28 mouse cellular contexts compared by ENCODE assay signal in the genomic region with DNA sequence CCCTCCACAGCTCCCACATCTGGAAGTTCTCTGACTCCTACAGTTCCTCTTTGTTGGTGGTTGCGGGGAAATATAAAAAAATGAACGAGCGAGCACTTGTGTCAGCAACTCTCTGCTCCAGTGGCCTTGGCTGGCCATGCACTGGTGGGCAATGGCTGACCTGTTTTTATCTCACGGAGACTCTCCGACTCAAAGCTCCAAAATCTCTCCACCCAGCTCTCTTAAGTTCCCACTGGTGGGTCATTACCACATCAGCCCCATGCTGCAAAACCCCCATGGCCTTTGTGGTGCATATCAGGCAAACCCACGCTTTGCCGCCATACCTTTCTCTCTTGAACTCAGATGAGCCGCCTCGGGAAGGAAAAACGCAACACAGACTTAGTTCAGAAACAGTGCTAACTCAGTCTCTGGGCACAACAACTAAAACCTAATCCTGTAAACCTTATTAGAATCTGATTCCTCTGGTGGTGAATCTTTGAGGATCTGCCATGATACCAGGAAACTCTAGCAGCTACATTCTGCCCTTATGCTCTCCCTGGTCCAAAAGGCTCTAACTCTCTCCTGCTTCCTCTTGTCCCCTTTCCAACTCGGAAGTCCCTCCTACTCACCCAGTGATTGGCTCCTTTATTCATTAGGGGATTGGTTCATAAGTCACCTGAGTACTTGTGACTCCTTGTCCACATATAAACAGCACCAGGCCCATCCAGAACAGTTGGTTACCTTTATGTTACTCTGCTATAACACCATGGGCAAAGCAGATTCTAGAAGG. TPM values are rescaled to one million over a fixed set of nuclear protein-coding genes. Genes with fewer than 3 reads are reported as not detected.
DNase-seq lines count a peak whose midpoint lies in the region; ATAC-seq and TF ChIP-seq lines count a peak whose summit lies in the region.
"Had no signal": no experiment of that assay in that cellular context is flagged by ENCODE, and none has a peak within 500 bp of the region (broad histone marks: within the 10 kb centered on the region; RNA-seq: fewer than 3 reads in every experiment).

No protein-coding gene starts in this region.

- H3K27ac ChIP-seq in liver, postnatal 0 days (ENCODE audit: low read depth) = peak overlapping the region; percentile 16; the same call in 1 of the 2 replicates
- no peak overlapping the region for H3K27ac ChIP-seq in liver, embryonic 11.5 days (ENCODE audit: low read depth, low read length)
- H3K27ac ChIP-seq in layer of hippocampus, adult 2 months = no peak overlapping the region
- H3K27ac ChIP-seq in midbrain, embryonic 10.5 days (replicated peaks) = no peak overlapping the region
- H3K27ac ChIP-seq: embryonic facial prominence, embryonic 13.5 days; forebrain, embryonic 12.5 days; stomach, embryonic 15.5 days had no signal

- H3K4me2 ChIP-seq in liver, postnatal 0 days (ENCODE audit: low read depth, low read length) = no peak overlapping the region
- H3K4me2 ChIP-seq in liver, embryonic 11.5 days = no peak overlapping the region
- H3K4me2 ChIP-seq: embryonic facial prominence, embryonic 13.5 days; forebrain, embryonic 12.5 days; heart, embryonic 11.5 days; intestine, embryonic 15.5 days; neural tube, embryonic 13.5 days; stomach, embryonic 15.5 days had no signal

- no peak for DNase-seq in liver, postnatal 0 days
- no peak for DNase-seq in liver, embryonic 11.5 days (ENCODE audit: low spot score)
- DNase-seq in ZHBTc4 (ENCODE audit: low read depth, low spot score) = peak; percentile 77
- DNase-seq in gastrocnemius, postnatal 4 days (ENCODE audit: low spot score in 2 of 2) = no peak
- DNase-seq in layer of hippocampus, adult 2 months (ENCODE audit: low spot score in 2 of 2) = no peak
- DNase-seq in midbrain, embryonic 10.5 days (ENCODE audit: low spot score) = no peak
- DNase-seq: adrenal gland, postnatal 10 days; cerebellum, adult 9-11 months; gastrocnemius, postnatal 36 days; kidney, adult 9 months; kidney, postnatal 14 days; liver; midbrain, embryonic 14.5 days; retina, postnatal 1 day; thymus, adult 18-20 months had no signal

- no peaks in the 10 kb centered on the region for H3K27me3 ChIP-seq in liver, postnatal 0 days (ENCODE audit: insufficient read depth, low read length)
- H3K27me3 ChIP-seq in liver, embryonic 11.5 days (replicated peaks; ENCODE audit: control insufficient read depth, insufficient read depth, low read length) = no peaks in the 10 kb centered on the region
- no peaks in the 10 kb centered on the region for H3K27me3 ChIP-seq in midbrain, embryonic 10.5 days (ENCODE audit: low read depth, poor library complexity, severe bottlenecking)
- H3K27me3 ChIP-seq: embryonic facial prominence, embryonic 13.5 days; forebrain, embryonic 12.5 days; intestine, embryonic 15.5 days; neural tube, embryonic 13.5 days; stomach, embryonic 15.5 days had no signal

- no peaks in the 10 kb centered on the region for H3K9me3 ChIP-seq in liver, postnatal 0 days (ENCODE audit: low read length)
- no peaks in the 10 kb centered on the region for H3K9me3 ChIP-seq in liver, embryonic 11.5 days (ENCODE audit: control insufficient read depth, low read length)
- H3K9me3 ChIP-seq in midbrain, embryonic 10.5 days (replicated peaks) = no peaks in the 10 kb centered on the region
- H3K9me3 ChIP-seq: embryonic facial prominence, embryonic 13.5 days; forebrain, embryonic 12.5 days; intestine, embryonic 15.5 days; megakaryocyte, embryonic 14.5 days; neural tube, embryonic 13.5 days; stomach, embryonic 15.5 days had no signal

- H3K4me1 ChIP-seq in liver, postnatal 0 days (ENCODE audit: insufficient read depth) = peaks cover 18% of the 10 kb centered on the region
- peaks cover 16% of the 10 kb centered on the region for H3K4me1 ChIP-seq in liver, embryonic 11.5 days (replicated peaks; ENCODE audit: control insufficient read depth, insufficient read depth, low read length)
- H3K4me1 ChIP-seq in midbrain, embryonic 10.5 days = peaks cover 32% of the 10 kb centered on the region

- no peak overlapping the region for H3K4me3 ChIP-seq in liver, postnatal 0 days (ENCODE audit: low read depth, low read length)
- H3K4me3 ChIP-seq in liver, embryonic 11.5 days (ENCODE audit: low read depth, low read length) = no peak overlapping the region
- H3K4me3 ChIP-seq in layer of hippocampus, adult 2 months = no peak overlapping the region
- H3K4me3 ChIP-seq in midbrain, embryonic 10.5 days = no peak overlapping the region
- H3K4me3 ChIP-seq: embryonic facial prominence, embryonic 13.5 days; erythroblast, embryonic 14.5 days; forebrain, embryonic 12.5 days; intestine, embryonic 15.5 days; megakaryocyte, embryonic 14.5 days; neural tube, embryonic 13.5 days; stomach, embryonic 15.5 days had no signal

- H3K36me3 ChIP-seq in liver, postnatal 0 days (replicated peaks; ENCODE audit: insufficient read depth, low read length) = no peaks in the 10 kb centered on the region
- H3K36me3 ChIP-seq in liver, embryonic 11.5 days (ENCODE audit: control insufficient read depth, insufficient read depth, low read length) = no peaks in the 10 kb centered on the region
- no peaks in the 10 kb centered on the region for H3K36me3 ChIP-seq in midbrain, embryonic 10.5 days
- H3K36me3 ChIP-seq: embryonic facial prominence, embryonic 13.5 days; forebrain, embryonic 12.5 days; intestine, embryonic 15.5 days; neural tube, embryonic 13.5 days; stomach, embryonic 15.5 days had no signal

- 77% methylated on average over 11 of the region's 11 CpGs for WGBS in liver, postnatal 0 days (ENCODE audit: insufficient replicate concordance)
- WGBS in liver, embryonic 11.5 days = 83% methylated on average over 11 of the region's 11 CpGs
- WGBS in midbrain, embryonic 10.5 days = 91% methylated on average over 11 of the region's 11 CpGs

- no peak for ATAC-seq in liver, postnatal 0 days
- no peak for ATAC-seq in liver, embryonic 11.5 days (replicated peaks; ENCODE audit: low FRiP score)
- peak; percentile 53 for ATAC-seq in granulocyte monocyte progenitor cell, adult 5-6 weeks (replicated peaks; ENCODE audit: poor library complexity, severe bottlenecking)
- peak; percentile 37; the same call in 1 of the 2 replicates for ATAC-seq in megakaryocyte progenitor cell, adult 5-6 weeks (replicated peaks; ENCODE audit: poor library complexity)
- ATAC-seq: CD4-positive, CD25-positive, alpha-beta regulatory T cell, adult 4 months; hindbrain, embryonic 16.5 days; lung, postnatal 0 days had no signal

- TF ChIP-seq CTCF in liver, postnatal 0 days (IDR thresholded peaks at IDR 0.05; ENCODE audit: low read depth) = no peak
- TF ChIP-seq CTCF in layer of hippocampus, adult 2 months (conservative IDR thresholded peaks at IDR 0.05) = no peak

- no peak for TF ChIP-seq EP300 in liver, postnatal 0 days (IDR thresholded peaks at IDR 0.05; ENCODE audit: low read depth)

- no peak overlapping the region for H3K9ac ChIP-seq in liver, postnatal 0 days (replicated peaks)
- H3K9ac ChIP-seq in liver, embryonic 11.5 days (ENCODE audit: low read depth, low read length) = no peak overlapping the region
- H3K9ac ChIP-seq: embryonic facial prominence, embryonic 13.5 days; forebrain, embryonic 12.5 days; intestine, embryonic 15.5 days; neural tube, embryonic 13.5 days; stomach, embryonic 15.5 days had no signal

RNA-seq across cellular contexts. Expression of gene Pknox1, which starts 5.3 kb away (rescaled TPM):
- 5.5 and 6.1 TPM in 2 replicates for polyA plus RNA-seq in liver, postnatal 0 days (2015; fragmentation: Nextera tagmentation; extraction: Ambion mirVana)
- polyA plus RNA-seq in liver, embryonic 11.5 days (2014; fragmentation: Nextera tagmentation; extraction: Ambion mirVana) = 25.4 and 25.8 TPM in 2 replicates
- total RNA-seq in granulocyte monocyte progenitor cell, adult 5-6 weeks (2014; fragmentation: Nextera tagmentation) = 19.0 and 32.7 TPM in 2 replicates
- total RNA-seq in granulocyte monocyte progenitor cell, adult 5-6 weeks (2017) = 21.2 and 30.7 TPM in 2 replicates
- total RNA-seq in megakaryocyte progenitor cell, adult 5-6 weeks (2015) = 15.0 and 18.9 TPM in 2 replicates
- 19.8 and 21.2 TPM in 2 replicates for total RNA-seq in megakaryocyte progenitor cell, adult 5-6 weeks (2017)
- total RNA-seq in gastrocnemius, postnatal 4 days (2021) = 10 to 100 TPM; 22.5 to 28.9 TPM
- total RNA-seq in layer of hippocampus, adult 2 months (2021) = 10 to 100 TPM; 13.6 to 14.6 TPM
- polyA plus RNA-seq in midbrain, embryonic 10.5 days (2016; fragmentation: Nextera tagmentation; extraction: Ambion mirVana) = 17.5 and 18.0 TPM in 2 replicates

RNA-seq across cellular contexts. Expression of gene Ndufv3, which starts 39.3 kb away (rescaled TPM):
- polyA plus RNA-seq in liver, postnatal 0 days (2015; fragmentation: Nextera tagmentation; extraction: Ambion mirVana) = 213 and 215 TPM in 2 replicates
- 331 and 352 TPM in 2 replicates for polyA plus RNA-seq in liver, embryonic 11.5 days (2014; fragmentation: Nextera tagmentation; extraction: Ambion mirVana)
- 195 and 260 TPM in 2 replicates for total RNA-seq in granulocyte monocyte progenitor cell, adult 5-6 weeks (2014; fragmentation: Nextera tagmentation)
- total RNA-seq in granulocyte monocyte progenitor cell, adult 5-6 weeks (2017) = 207 and 212 TPM in 2 replicates
- 120 and 129 TPM in 2 replicates for total RNA-seq in megakaryocyte progenitor cell, adult 5-6 weeks (2015)
- total RNA-seq in megakaryocyte progenitor cell, adult 5-6 weeks (2017) = 209 and 291 TPM in 2 replicates
- 100 to 1,000 TPM; 385 to 388 TPM for total RNA-seq in gastrocnemius, postnatal 4 days (2021)
- 100 to 1,000 TPM; 257 to 258 TPM for total RNA-seq in layer of hippocampus, adult 2 months (2021)
- polyA plus RNA-seq in midbrain, embryonic 10.5 days (2016; fragmentation: Nextera tagmentation; extraction: Ambion mirVana) = 249 and 258 TPM in 2 replicates

RNA-seq across cellular contexts. Expression of gene Wdr4, which starts 39.4 kb away (rescaled TPM):
- polyA plus RNA-seq in liver, postnatal 0 days (2015; fragmentation: Nextera tagmentation; extraction: Ambion mirVana) = 8.9 and 10.0 TPM in 2 replicates
- 65.1 and 70.4 TPM in 2 replicates for polyA plus RNA-seq in liver, embryonic 11.5 days (2014; fragmentation: Nextera tagmentation; extraction: Ambion mirVana)
- 14.6 and 31.9 TPM in 2 replicates for total RNA-seq in granulocyte monocyte progenitor cell, adult 5-6 weeks (2014; fragmentation: Nextera tagmentation)
- 17.0 and 20.8 TPM in 2 replicates for total RNA-seq in granulocyte monocyte progenitor cell, adult 5-6 weeks (2017)
- total RNA-seq in megakaryocyte progenitor cell, adult 5-6 weeks (2015) = 8.8 and 9.3 TPM in 2 replicates
- total RNA-seq in megakaryocyte progenitor cell, adult 5-6 weeks (2017) = 20.5 and 21.9 TPM in 2 replicates
- 10 to 100 TPM; 14.2 TPM for total RNA-seq in gastrocnemius, postnatal 4 days (2021)
- 10 to 100 TPM; 25.9 to 29.9 TPM for total RNA-seq in layer of hippocampus, adult 2 months (2021)
- 70.2 and 76.7 TPM in 2 replicates for polyA plus RNA-seq in midbrain, embryonic 10.5 days (2016; fragmentation: Nextera tagmentation; extraction: Ambion mirVana)

Comparison
In these comparisons a context has a peak if more than half of its experiments do, and no peak if none do; other contexts are left out.
1. ATAC-seq: peak in granulocyte monocyte progenitor cell, adult 5-6 weeks (single experiment) and megakaryocyte progenitor cell, adult 5-6 weeks (single experiment); none in liver, postnatal 0 days (single experiment) and liver, embryonic 11.5 days (single experiment).